Mouse (Mus musculus): ENCODE data around the gene Defb43.

The Defb43 gene

GRCm38 (mm10) chr14:63011471-63011870 lies at the start of gene Defb43:
Gene Defb43, plus strand, starts transcription at chr14:63011771.
- in situ Hi-C loops (cut with MboI; ENCODE audit: low sequenced_read_pairs): no loop called here

- in situ Hi-C loops (cut with MboI; ENCODE audit: low sequenced_read_pairs): no loop called here
Measured at GRCm38 (mm10) chr14:62963632-62964031, 47.9 kb upstream of the Defb43 start.

DNA sequence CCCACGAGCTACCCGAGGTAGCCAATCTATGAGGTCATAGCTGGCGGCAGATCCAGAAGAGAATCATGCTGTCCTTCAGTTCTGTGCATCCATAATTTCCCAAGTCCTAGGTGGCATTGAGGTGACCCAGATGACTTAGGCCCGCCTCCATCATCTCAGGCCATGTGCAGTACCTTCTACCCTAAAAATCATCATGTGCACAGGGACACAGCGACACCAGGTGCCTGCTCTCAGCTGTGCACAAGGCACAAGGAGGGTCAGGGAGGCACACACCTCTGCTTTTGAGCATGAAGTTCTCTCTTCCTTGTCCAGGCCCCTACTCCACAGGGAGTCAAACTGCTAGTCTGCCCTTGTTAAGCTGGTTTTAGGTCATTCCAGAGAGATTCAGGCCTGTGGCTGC lies 46.2 kb upstream of the Defb43 start:
- in situ Hi-C loops (cut with MboI; ENCODE audit: low sequenced_read_pairs): no loop called here

DNA sequence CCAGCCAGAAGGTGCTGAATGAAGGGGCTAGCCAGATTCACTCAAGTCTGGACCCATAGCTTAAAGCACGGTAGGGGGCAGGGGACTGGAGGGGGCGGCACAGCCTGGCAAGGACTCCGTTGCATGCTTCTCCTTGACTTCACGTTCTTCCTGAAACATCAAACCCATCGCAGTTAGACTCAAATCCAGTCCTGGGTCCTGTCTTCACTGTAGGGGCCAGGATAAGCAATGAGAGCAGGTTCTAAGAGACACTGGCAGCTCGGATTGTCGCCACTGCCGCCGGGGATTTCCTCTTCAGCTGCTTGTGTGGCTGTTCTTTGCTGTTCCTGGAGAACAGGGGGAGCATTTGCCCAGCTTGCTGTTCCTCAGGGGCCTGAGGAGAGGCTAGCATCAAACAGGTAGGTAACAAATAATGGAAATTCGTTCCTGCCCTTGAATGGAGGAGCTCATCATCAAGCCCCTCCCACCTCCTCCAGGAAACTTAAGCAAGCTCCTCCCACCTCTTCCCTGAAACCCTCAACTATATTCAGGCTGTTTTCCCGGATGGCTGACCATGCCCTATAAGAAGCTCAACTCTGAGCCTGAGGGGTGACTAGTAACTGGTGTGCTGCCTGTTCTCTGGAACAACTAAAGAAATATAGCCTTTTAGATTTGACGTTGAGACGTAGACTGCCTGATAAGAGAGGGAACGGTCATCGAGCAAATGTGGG lies 45.6 kb upstream of the Defb43 start:
- in situ Hi-C loops (cut with MboI; ENCODE audit: low sequenced_read_pairs): no loop called here

DNA sequence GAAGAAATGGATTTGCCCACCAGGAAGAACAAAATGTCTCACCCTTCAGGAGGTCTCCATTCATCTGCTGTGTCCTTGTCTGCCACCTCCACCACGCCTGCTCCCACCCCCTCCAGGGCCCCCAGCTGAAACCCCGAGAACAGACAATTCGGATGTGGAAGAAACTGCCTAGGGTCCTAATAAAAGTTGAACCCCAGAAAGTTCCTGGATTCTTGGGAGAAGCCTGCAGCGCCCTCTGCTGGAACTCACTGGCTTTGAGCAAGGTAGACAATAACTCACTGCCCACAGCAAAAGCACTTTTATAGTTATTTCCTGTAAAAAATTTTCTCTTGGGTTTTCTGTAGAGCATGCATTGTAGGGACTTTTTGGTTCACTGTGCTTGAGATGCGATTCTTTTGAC lies 36.5 kb upstream of the Defb43 start:
- in situ Hi-C loops (cut with MboI; ENCODE audit: low sequenced_read_pairs): no loop called here

GRCm38 (mm10) chr14:62979815-62980214 lies 31.8 kb upstream of the Defb43 start:
- in situ Hi-C loops (cut with MboI; ENCODE audit: low sequenced_read_pairs): no loop called here

- in situ Hi-C loops (cut with MboI; ENCODE audit: low sequenced_read_pairs): no loop called here
Measured at GRCm38 (mm10) chr14:62984410-62984809, 27.2 kb upstream of the Defb43 start, which contains the start of gene Defb48. Gene Defb48, minus strand, starts transcription at chr14:62984510.

DNA sequence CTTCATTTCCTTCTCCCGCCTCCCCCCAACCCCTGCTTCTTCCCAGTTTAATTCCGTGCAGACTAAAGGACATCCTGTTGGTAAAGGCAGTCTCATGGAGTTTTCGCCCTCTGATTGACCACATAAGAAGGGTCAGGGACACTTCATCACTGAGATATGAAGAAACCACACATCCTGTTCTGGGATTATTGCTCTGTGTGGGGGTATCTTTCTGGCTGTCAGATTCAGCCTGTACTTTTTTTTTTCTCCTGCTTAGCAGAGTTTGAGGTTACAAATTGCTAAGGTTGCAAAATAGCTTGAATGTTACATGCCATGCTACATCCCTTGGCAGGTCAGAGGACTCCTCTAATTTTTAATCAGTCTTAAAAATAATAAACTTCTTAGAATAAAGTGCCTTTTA lies 20.3 kb upstream of the Defb43 start:
- in situ Hi-C loops (cut with MboI; ENCODE audit: low sequenced_read_pairs): no loop called here

- in situ Hi-C loops (cut with MboI; ENCODE audit: low sequenced_read_pairs): no loop called here
Measured at GRCm38 (mm10) chr14:62991849-62992510, 19.6 kb upstream of the Defb43 start.

DNA sequence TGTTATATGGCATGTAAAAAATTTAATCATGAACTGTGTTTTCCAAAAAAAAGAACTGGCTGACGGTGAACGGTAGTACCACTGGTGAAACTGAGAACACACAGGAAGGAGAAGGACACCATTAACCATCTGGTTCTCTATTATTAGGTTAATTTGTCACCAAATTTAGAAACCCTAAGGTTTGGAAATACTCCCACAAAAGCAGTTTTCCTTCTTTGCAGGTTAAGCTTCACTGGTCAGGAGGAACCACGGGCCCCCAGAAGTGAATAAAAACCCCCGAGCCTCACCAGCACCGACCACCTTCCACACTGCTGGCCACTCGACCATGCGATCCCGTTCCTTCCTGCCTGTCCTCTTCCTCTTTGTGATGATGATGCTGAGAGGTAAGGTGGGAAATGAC lies 13.8 kb upstream of the Defb43 start, which contains the start of gene Defb47:
Gene Defb47 (plus strand): TSS at position 301 of the 400 bp plus-strand sequence.
- in situ Hi-C loops (cut with MboI; ENCODE audit: low sequenced_read_pairs): no loop called here

GRCm38 (mm10) chr14:62998977-62999376 lies 12.6 kb upstream of the Defb43 start:
- in situ Hi-C loops (cut with MboI; ENCODE audit: low sequenced_read_pairs): no loop called here

DNA sequence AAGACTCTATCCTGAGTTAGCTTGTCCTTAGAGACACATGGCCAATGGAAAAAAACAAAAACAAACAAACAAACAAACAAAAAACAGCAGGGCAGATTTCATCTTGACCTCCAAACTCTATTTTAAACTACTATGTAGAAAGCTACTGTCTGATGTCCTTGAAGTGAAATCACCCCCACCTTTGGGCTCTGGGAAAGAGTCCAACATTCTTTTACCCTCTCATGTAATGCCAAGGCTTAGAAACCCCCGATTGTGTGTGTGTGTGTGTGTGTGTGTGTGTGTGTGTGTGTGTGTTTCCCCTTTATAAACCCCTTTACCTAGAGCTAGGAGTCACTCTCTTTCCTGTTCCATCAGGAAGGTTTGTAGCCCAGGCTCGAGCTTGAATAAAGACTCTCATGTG lies 9.0 kb upstream of the Defb43 start:
- in situ Hi-C loops (cut with MboI; ENCODE audit: low sequenced_read_pairs): no loop called here

DNA sequence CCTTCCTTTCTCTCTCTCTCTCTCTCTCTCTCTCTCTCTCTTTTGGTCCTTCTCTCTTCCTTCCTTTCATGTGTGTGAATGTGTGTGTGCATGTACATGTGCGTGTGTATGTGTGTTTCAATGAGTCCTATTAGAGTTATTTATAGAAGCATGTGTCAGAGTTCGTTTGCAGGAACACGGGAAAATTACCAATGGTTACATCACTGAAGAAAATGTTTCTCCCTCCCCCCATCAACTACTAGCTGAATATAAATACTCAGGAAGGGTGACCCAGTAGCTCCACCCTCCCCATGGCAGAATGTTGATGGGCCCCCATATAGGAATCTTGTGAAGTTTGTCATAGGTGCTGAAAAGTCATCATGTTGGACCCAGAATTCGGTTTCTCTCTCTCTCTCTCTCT lies 1.5 kb downstream of the Defb43 start:
- in situ Hi-C loops (cut with MboI; ENCODE audit: low sequenced_read_pairs): no loop called here

- in situ Hi-C loops (cut with MboI; ENCODE audit: low sequenced_read_pairs): no loop called here
Measured at GRCm38 (mm10) chr14:63014667-63015066, 3.1 kb downstream of the Defb43 start.

DNA sequence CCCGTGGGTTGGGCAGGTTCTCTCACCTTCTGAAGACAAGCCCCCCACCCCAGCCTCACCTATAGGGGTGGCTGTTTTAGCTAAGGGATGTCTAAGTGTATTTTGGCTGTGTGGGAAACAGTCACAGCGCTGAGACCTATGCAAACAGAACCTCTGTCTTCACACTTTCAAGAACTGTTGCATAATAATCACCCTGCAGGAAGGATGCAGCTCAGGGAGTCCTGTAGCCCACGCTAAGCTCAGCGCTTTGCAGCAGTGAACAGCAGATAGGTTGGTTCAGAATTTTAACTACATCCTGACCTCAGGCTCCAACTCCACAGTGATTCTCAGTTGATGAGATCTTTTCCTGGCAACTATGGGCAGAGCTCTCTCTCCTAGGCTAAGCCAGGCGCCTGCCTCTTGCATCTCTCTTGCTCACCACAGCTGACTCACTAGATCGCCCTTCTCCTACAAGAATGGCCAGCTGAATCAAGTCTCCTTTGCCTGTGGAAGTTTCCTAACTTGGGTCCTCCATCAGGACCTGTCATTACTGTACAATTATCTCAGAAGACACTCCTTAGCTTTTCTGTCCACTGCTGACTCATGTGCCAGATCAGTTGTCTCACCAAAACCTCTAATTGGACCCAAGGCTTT lies 9.1 kb downstream of the Defb43 start:
- in situ Hi-C loops (cut with MboI; ENCODE audit: low sequenced_read_pairs): no loop called here

DNA sequence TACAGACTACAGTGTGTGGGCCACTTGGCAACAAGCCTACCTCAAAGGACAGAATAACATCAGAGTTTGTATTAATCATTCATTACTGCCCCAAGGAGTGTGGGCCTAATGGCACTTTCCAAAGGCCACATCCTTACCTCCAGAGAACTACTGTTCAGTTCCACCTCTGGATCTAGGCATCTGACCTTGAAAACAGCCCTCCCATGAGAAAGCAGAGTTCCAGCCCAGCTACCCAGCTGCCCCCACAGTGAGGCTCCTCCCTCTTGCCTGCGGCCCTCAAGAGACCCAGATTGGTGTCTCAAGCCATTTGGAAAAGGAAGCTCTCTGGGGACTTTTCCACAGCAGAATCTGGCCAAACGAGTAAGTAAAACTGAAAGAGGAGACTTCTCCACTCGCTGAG lies 35.1 kb downstream of the Defb43 start, which contains the start of gene Defb42:
Gene Defb42 (plus strand): TSS at position 301 of the 400 bp plus-strand sequence.
- in situ Hi-C loops (cut with MboI; ENCODE audit: low sequenced_read_pairs): no loop called here

- in situ Hi-C loops (cut with MboI; ENCODE audit: low sequenced_read_pairs): no loop called here
Measured at GRCm38 (mm10) chr14:63049910-63050370, 38.4 kb downstream of the Defb43 start, which contains the start of gene Defb30. Gene Defb30, minus strand, starts transcription at chr14:63049960.

DNA sequence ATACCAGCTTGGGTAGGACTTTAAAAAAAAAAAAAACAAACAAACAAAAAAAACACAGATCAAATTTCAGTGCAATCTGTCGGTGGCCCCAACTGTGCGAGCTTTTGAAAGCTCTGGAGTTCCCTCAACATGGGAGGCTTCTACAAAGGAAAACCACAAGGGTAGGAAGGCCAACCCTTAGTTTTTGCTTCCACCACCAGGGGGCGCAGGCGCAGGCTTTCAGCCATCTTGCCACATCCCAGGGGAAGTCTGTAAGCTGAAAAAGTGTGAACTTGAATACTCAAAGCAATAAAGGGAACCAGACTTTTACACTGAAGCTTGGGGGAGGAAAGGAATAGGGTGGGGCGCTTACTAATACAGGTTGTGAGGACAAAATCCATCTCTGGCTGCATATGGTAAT lies 39.2 kb downstream of the Defb43 start:
- in situ Hi-C loops (cut with MboI; ENCODE audit: low sequenced_read_pairs): no loop called here

DNA sequence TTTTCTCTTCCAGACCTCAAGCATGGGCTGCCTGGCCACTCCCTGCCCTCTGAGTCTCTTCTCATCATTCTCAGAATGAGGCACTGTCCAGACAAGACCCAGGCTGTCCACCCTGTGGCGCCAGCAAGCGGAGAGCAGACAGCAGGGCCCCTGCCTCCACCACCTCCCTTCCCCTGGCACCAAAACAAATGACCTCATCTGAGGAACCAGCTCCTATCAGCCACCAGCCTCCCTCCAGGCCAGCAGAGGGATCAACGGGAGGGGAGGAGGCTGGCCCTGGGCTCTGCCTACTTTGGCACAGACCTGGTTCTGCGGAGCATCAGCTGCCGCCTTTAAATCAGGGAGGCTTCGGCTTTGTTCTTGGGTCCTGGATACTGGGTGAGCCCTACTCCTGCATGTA lies 43.2 kb downstream of the Defb43 start:
- in situ Hi-C loops (cut with MboI; ENCODE audit: low sequenced_read_pairs): no loop called here

GRCm38 (mm10) chr14:63060361-63060760 lies 48.8 kb downstream of the Defb43 start:
- in situ Hi-C loops (cut with MboI; ENCODE audit: low sequenced_read_pairs): loop anchor here (10.0 kb wide), 1 partner anchor 294 kb away; no protein-coding TSS in a partner anchor

DNA sequence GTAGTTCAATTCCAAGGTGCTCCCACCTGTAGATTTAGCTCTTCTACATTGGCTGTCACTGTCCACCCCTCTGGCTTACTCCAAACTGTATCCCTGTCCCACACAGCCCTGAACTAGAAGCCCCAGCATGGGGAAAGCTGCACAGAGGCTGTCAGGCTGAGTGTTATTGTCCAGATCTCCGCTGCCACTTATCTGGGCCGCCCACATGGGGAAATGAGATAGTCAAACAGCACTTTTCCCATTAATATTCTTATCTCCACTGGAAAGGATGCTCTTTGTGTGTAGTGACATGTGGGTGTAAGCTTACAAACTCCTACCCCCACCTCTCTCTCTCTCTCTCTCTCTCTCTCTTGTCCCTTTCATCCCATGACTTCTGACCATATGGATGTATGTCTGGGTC lies 50.6 kb downstream of the Defb43 start:
- in situ Hi-C loops (cut with MboI; ENCODE audit: low sequenced_read_pairs): loop anchor here (10.0 kb wide), 1 partner anchor 293 kb away; no protein-coding TSS in a partner anchor
